Mouse (Mus musculus) frontal cortex, postnatal 25 days (tissue): ENCODE measurements around the gene Rhox2c.
"Not testable (repeated sequence)": the region's sequence is repeated elsewhere in the genome, so short reads cannot be mapped to it uniquely, and the experiment has no call there.

Experiments used
- DNase-seq, 2 experiments: peaks; one replicate each; pipeline ENCODE4 v3.0.0; 2022; ENCODE audit warnings: low spot score in 2 of 2

Gene Rhox2c

DNA sequence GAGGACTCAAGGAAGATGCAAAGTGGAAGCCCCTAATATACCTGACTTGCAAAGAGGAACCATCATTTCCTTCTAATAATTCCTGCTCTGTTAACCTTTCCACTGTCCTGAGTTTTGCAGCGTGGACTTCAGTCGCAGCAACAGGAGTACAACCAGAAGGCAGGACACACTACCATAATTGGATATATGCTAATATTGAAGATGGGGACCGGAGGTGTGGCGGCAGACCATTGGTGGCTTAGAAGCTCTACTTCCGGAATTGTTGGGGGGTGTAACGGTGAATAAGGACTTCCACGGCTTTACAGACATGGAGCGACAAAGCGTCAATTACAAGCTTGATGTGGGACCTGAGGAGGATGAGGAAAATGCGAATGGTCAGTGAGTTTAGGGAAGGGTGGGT, at the start of gene Rhox2c:
Rhox2c (plus strand) TSS at position 301 of the 400 bp plus-strand sequence.
- DNase-seq = not testable (repeated sequence)

DNA sequence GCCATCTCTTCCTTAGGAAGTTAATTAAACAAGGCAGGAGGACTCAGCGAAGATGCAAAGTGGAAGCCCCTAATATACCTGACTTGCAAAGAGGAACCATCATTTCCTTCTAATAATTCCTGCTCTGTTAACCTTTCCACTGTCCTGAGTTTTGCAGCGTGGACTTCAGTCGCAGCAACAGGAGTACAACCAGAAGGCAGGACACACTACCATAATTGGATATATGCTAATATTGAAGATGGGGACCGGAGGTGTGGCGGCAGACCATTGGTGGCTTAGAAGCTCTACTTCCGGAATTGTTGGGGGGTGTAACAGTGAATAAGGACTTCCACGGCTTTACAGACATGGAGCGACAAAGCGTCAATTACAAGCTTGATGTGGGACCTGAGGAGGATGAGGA, 41.7 kb upstream of the Rhox2c start, which contains the start of gene Rhox2b:
Rhox2b (plus strand) TSS at position 301 of the 400 bp plus-strand sequence.
- DNase-seq = not testable (repeated sequence)

DNA sequence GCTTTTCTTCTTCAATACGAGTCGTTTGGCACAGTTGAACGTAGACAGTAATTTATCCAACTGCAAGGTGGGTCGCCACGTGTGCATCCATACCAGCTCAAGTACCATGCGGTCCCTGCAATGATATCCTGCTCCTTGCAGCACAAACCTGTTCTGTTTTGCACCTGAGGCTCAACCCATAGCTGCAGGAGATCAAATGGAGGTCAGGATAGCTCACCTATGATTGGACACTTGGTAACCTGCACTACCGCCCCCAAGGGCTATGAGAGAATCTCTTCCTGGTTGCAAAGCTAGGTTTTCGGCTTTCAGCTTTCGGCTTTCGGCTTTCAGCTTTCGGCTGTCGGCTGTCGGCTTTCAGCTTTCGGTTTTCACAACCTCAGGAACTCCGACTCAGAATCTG, 21.3 kb upstream of the Rhox2c start, which contains the start of gene Rhox4b:
Rhox4b (plus strand) TSS at position 301 of the 400 bp plus-strand sequence.
- not testable (repeated sequence) for DNase-seq

DNA sequence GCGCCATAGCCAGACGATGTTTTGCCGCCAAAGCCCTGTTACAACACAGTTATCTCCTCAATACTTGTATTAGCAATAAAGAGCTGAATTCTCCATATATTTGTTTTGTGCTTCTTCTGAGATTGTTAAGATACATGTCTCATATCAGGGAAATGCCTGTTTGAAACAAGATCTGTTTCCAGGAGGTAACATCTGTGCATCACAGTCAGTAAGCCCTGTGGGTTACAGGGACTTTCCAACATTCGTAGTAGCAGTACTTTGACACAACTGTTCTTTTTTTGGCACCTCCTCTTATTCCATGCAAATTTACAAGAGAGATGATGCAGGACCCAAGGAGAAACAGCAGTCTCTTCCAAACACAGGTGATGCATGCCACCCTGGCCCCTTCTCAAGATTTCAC, 4.8 kb downstream of the Rhox2c start, which contains the start of gene Rhox3c:
Rhox3c (plus strand) TSS at position 301 of the 400 bp plus-strand sequence.
- not testable (repeated sequence) for DNase-seq

DNA sequence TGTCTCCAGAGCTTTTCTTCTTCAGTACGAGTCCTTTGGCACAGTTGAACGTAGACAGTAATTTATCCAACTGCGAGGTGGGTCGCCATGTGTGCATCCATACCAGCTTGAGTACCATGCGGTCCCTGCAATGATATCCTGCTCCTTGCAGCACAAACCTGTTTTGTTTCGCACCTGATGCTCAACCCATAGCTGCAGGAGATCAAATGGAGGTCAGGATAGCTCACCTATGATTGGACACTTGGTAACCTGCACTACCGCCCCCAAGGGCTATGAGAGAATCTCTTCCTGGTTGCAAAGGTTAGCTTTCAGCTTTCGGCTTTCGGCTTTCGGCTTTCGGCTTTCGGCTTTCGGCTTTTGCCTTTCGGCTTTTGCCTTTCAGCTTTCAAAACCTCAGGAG, 26.6 kb downstream of the Rhox2c start, which contains the start of gene Rhox4c:
Rhox4c (plus strand) TSS at position 301 of the 400 bp plus-strand sequence.
- not testable (repeated sequence) for DNase-seq

DNA sequence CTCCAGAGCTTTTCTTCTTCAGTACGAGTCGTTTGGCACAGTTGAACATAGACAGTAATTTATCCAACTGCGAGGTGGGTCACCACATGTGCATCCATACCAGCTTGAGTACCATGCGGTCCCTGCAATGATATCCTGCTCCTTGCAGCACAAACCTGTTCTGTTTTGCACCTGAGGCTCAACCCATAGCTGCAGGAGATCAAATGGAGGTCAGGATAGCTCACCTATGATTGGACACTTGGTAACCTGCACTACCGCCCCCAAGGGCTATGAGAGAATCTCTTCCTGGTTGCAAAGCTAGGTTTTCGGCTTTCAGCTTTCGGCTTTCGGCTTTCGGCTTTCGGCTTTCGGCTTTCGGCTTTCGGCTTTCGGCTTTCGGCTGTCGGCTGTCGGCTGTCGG, 60.6 kb downstream of the Rhox2c start, which contains the start of gene Rhox4d:
Rhox4d (plus strand) TSS at position 301 of the 400 bp plus-strand sequence.
- DNase-seq = not testable (repeated sequence)
